8 mouse cellular contexts compared by ENCODE assay signal in genomic region chr17:56990115-56990746, GRCm38 (mm10). TPM values are rescaled to one million over a fixed set of nuclear protein-coding genes. Genes with fewer than 3 reads are reported as not detected.
DNase-seq lines count a peak whose midpoint lies in the region; ATAC-seq and TF ChIP-seq lines count a peak whose summit lies in the region.

TSS of gene Clpp (plus strand) at chr17:56990305.

- DNase-seq in CH12.LX (ENCODE audit: extremely low read depth), result peak; percentile 98
- peak; percentile 97 for DNase-seq in c-Kit-positive CD71-positive TER-119-negative erythroid progenitor cells, embryonic 14.5 days (ENCODE audit: low read depth)
- DNase-seq in forebrain, embryonic 11.5 days (ENCODE audit: low spot score), result peak; percentile 95
- peak; percentile 98 for DNase-seq in kidney, postnatal 36 days
- peak; percentile 98 for DNase-seq in telencephalon, adult 2 months (ENCODE audit: low read depth, low spot score)

- under 1% methylated on average over 52 of the region's 52 CpGs for whole genome bisulfite sequencing in forebrain, embryonic 11.5 days
- under 1% methylated on average over 52 of the region's 52 CpGs for WGBS in heart, embryonic 16.5 days
- under 1% methylated on average over 52 of the region's 52 CpGs for WGBS in liver, embryonic 15.5 days (ENCODE audit: insufficient replicate concordance)
- WGBS in neural tube, embryonic 12.5 days, result under 1% methylated on average over 52 of the region's 52 CpGs

- no peaks in the 10 kb centered on the region for H3K9me3 ChIP-seq in CH12.LX (replicated peaks; ENCODE audit: low read length)
- no peaks in the 10 kb centered on the region for H3K9me3 ChIP-seq in forebrain, embryonic 11.5 days (ENCODE audit: control insufficient read depth, low read length)
- no peaks in the 10 kb centered on the region for H3K9me3 ChIP-seq in heart, embryonic 16.5 days (replicated peaks; ENCODE audit: control insufficient read depth, low read length)
- no peaks in the 10 kb centered on the region for H3K9me3 ChIP-seq in liver, embryonic 15.5 days (replicated peaks)
- no peaks in the 10 kb centered on the region for H3K9me3 ChIP-seq in neural tube, embryonic 12.5 days

- peak within 1 kb of the TSS; percentile 35 for H3K27ac ChIP-seq in CH12.LX (ENCODE audit: insufficient read depth, low read depth)
- H3K27ac ChIP-seq in forebrain, embryonic 11.5 days (ENCODE audit: low read depth, low read length), result peak within 1 kb of the TSS; percentile 41; the same call in 1 of the 2 replicates
- H3K27ac ChIP-seq in heart, embryonic 16.5 days (ENCODE audit: low read length), result peak within 1 kb of the TSS; percentile 81
- H3K27ac ChIP-seq in liver, embryonic 15.5 days (replicated peaks), result peak within 1 kb of the TSS; percentile 69
- H3K27ac ChIP-seq in neural tube, embryonic 12.5 days, result no peak within 1 kb of the TSS

- peaks cover 23% of the 10 kb centered on the region for H3K79me2 ChIP-seq in CH12.LX (replicated peaks; ENCODE audit: control insufficient read depth, extremely low read depth, insufficient read depth, poor library complexity, severe bottlenecking)

- H3K4me2 ChIP-seq in CH12.LX (ENCODE audit: insufficient read depth, low read depth, poor library complexity, severe bottlenecking), result peak within 1 kb of the TSS; percentile 87
- peak within 1 kb of the TSS; percentile 77 for H3K4me2 ChIP-seq in forebrain, embryonic 11.5 days (ENCODE audit: low read depth, low read length, severe bottlenecking)
- peak within 1 kb of the TSS; percentile 92 for H3K4me2 ChIP-seq in heart, embryonic 16.5 days (ENCODE audit: low read depth, low read length)
- peak within 1 kb of the TSS; percentile 88 for H3K4me2 ChIP-seq in liver, embryonic 15.5 days
- peak within 1 kb of the TSS; percentile 71 for H3K4me2 ChIP-seq in neural tube, embryonic 12.5 days (replicated peaks)

- in situ Hi-C loops in CH12.LX (cut with MboI; ENCODE audit: low pct_ligation_motif_present, low pct_unique_long_range_greater_than_20kb, low sequenced_read_pairs), result loop anchor here (10.0 kb wide), 2 partner anchors 215 to 345 kb away; no protein-coding TSS in a partner anchor

- dilution Hi-C loops in CH12.LX (cut with MboI; ENCODE audit: extremely low pct_ligation_motif_present, extremely low pct_unique_long_range_greater_than_20kb, low sequenced_read_pairs), result no loop called here

- peak; percentile 95 for ATAC-seq in forebrain, embryonic 11.5 days (replicated peaks; ENCODE audit: low FRiP score)
- ATAC-seq in heart, embryonic 16.5 days (replicated peaks; ENCODE audit: extremely low read depth, insufficient read depth, low FRiP score), result peak; percentile 96
- ATAC-seq in liver, embryonic 15.5 days (ENCODE audit: insufficient read depth), result peak; percentile 96
- ATAC-seq in neural tube, embryonic 12.5 days (ENCODE audit: low FRiP score, low read depth), result peak; percentile 96

- TF ChIP-seq POLR2A in CH12.LX (IDR thresholded peaks at IDR 0.05; ENCODE audit: low read depth, low read length), result peak; percentile 91

- no peak for TF ChIP-seq CTCF in CH12.LX (conservative IDR thresholded peaks at IDR 0.05 in 1 of 2, IDR thresholded peaks at IDR 0.05 in 1 of 2; ENCODE audit: low read depth in 2 of 2, low read length in 2 of 2)

- no peaks in the 10 kb centered on the region for H3K27me3 ChIP-seq in CH12.LX (replicated peaks)
- no peaks in the 10 kb centered on the region for H3K27me3 ChIP-seq in forebrain, embryonic 11.5 days (ENCODE audit: control insufficient read depth, insufficient read depth, low read length)
- H3K27me3 ChIP-seq in heart, embryonic 16.5 days (ENCODE audit: control insufficient read depth, insufficient read depth, low read length), result no peaks in the 10 kb centered on the region
- H3K27me3 ChIP-seq in liver, embryonic 15.5 days, result no peaks in the 10 kb centered on the region
- H3K27me3 ChIP-seq in neural tube, embryonic 12.5 days (replicated peaks), result no peaks in the 10 kb centered on the region

- TF ChIP-seq RAD21 in CH12.LX (IDR thresholded peaks at IDR 0.05; ENCODE audit: low read depth, low read length), result no peak

- peaks cover 28 to 37% of the 10 kb centered on the region in 2 experiments for H3K36me3 ChIP-seq in CH12.LX (replicated peaks in 1 of 2; ENCODE audit: control insufficient read depth in 1 of 2, insufficient read depth in 1 of 2, low read length in 1 of 2)
- H3K36me3 ChIP-seq in forebrain, embryonic 11.5 days (ENCODE audit: control insufficient read depth, insufficient read depth, low read length), result peaks cover 13% of the 10 kb centered on the region; the same call in 1 of the 2 replicates
- H3K36me3 ChIP-seq in heart, embryonic 16.5 days (ENCODE audit: control insufficient read depth, insufficient read depth), result peaks cover 23% of the 10 kb centered on the region
- H3K36me3 ChIP-seq in liver, embryonic 15.5 days (replicated peaks), result peaks cover 36% of the 10 kb centered on the region
- peaks cover 31% of the 10 kb centered on the region for H3K36me3 ChIP-seq in neural tube, embryonic 12.5 days

- H3K4me3 ChIP-seq in CH12.LX (replicated peaks in 1 of 3; ENCODE audit: low read depth in 2 of 3, low read length in 2 of 3, poor library complexity in 1 of 3), result peak within 1 kb of the TSS; percentile 89 to 92 (median 92)
- peak within 1 kb of the TSS; percentile 82 for H3K4me3 ChIP-seq in forebrain, embryonic 11.5 days (ENCODE audit: low read depth, low read length)
- peak within 1 kb of the TSS; percentile 90 for H3K4me3 ChIP-seq in heart, embryonic 16.5 days (ENCODE audit: low read length)
- H3K4me3 ChIP-seq in liver, embryonic 15.5 days (replicated peaks), result peak within 1 kb of the TSS; percentile 77
- H3K4me3 ChIP-seq in neural tube, embryonic 12.5 days, result peak within 1 kb of the TSS; percentile 84

- peaks cover 7 to 19% of the 10 kb centered on the region in 2 experiments; a peak in 3 of 4 replicates for H3K4me1 ChIP-seq in CH12.LX (ENCODE audit: control insufficient read depth in 1 of 2, insufficient read depth in 2 of 2)
- peaks cover 4% of the 10 kb centered on the region for H3K4me1 ChIP-seq in forebrain, embryonic 11.5 days (replicated peaks; ENCODE audit: control insufficient read depth, insufficient read depth, low read length)
- H3K4me1 ChIP-seq in heart, embryonic 16.5 days (ENCODE audit: control insufficient read depth, insufficient read depth, low read length), result peaks cover 6% of the 10 kb centered on the region
- peaks cover 24% of the 10 kb centered on the region for H3K4me1 ChIP-seq in liver, embryonic 15.5 days (replicated peaks)
- peaks cover 7% of the 10 kb centered on the region for H3K4me1 ChIP-seq in neural tube, embryonic 12.5 days

- TF ChIP-seq EP300 in CH12.LX (IDR thresholded peaks at IDR 0.05; ENCODE audit: low read length), result no peak

- H3K9ac ChIP-seq in CH12.LX (ENCODE audit: insufficient read depth, low read depth), result peak within 1 kb of the TSS; percentile 67
- H3K9ac ChIP-seq in forebrain, embryonic 11.5 days (ENCODE audit: low read length), result peak within 1 kb of the TSS; percentile 87
- H3K9ac ChIP-seq in heart, embryonic 16.5 days (ENCODE audit: low read length), result peak within 1 kb of the TSS; percentile 93
- peak within 1 kb of the TSS; percentile 71 for H3K9ac ChIP-seq in liver, embryonic 15.5 days
- peak within 1 kb of the TSS; percentile 75 for H3K9ac ChIP-seq in neural tube, embryonic 12.5 days

TF ChIP-seq in CH12.LX, 34 proteins besides CTCF, POLR2A, EP300 and RAD21 (continues in another document):
- TF ChIP-seq GABPA (IDR thresholded peaks at IDR 0.05; ENCODE audit: insufficient replicate concordance, low read depth, low read length) (peak; percentile 74; the same call in 1 of the 2 replicates), JUND (conservative IDR thresholded peaks at IDR 0.05; ENCODE audit: low read depth, low read length) (no peak), USF1 (IDR thresholded peaks at IDR 0.05; ENCODE audit: low read depth, low read length) (peak; percentile 74), ETS1 (conservative IDR thresholded peaks at IDR 0.05; ENCODE audit: low read depth, low read length) (no peak), NELFE (IDR thresholded peaks at IDR 0.05; ENCODE audit: low read depth, low read length) (peak; percentile 80), TCF12 (IDR thresholded peaks at IDR 0.05; ENCODE audit: low read depth, low read length) (peak; percentile 73; the same call in 1 of the 2 replicates), POLR2AphosphoS2 (IDR thresholded peaks at IDR 0.05; ENCODE audit: low read depth, low read length) (peak; percentile 48; the same call in 1 of the 2 replicates), ZNF384 (IDR thresholded peaks at IDR 0.05; ENCODE audit: low read depth, low read length) (no peak), BHLHE40 (IDR thresholded peaks at IDR 0.05; ENCODE audit: low read depth, low read length) (peak; percentile 39), MEF2A (IDR thresholded peaks at IDR 0.05; ENCODE audit: borderline replicate concordance, low read depth, low read length) (peak; percentile 27; the same call in 1 of the 2 replicates), MYC (IDR thresholded peaks at IDR 0.05; ENCODE audit: low read depth, low read length) (peak; percentile 77), MAX (IDR thresholded peaks at IDR 0.05; ENCODE audit: low read length) (peak; percentile 74; the same call in 1 of the 2 replicates), ZC3H11A (IDR thresholded peaks at IDR 0.05; ENCODE audit: low read depth, low read length) (no peak), JUN (IDR thresholded peaks at IDR 0.05; ENCODE audit: insufficient read depth, low read depth, low read length) (no peak), ELF1 (IDR thresholded peaks at IDR 0.05; ENCODE audit: low read depth, low read length) (peak; percentile 98), MXI1 (IDR thresholded peaks at IDR 0.05; ENCODE audit: low read depth, low read length) (peak; percentile 93), ZMIZ1 (IDR thresholded peaks at IDR 0.05; ENCODE audit: low read depth, low read length) (peak; percentile 58), KAT2A (IDR thresholded peaks at IDR 0.05; ENCODE audit: insufficient replicate concordance, low read length) (peak; percentile 96; the same call in 1 of the 2 replicates), TBP (conservative IDR thresholded peaks at IDR 0.05; ENCODE audit: low read depth, low read length) (peak; percentile 62; the same call in 1 of the 2 replicates), CHD2 (IDR thresholded peaks at IDR 0.05; ENCODE audit: low read length) (peak; percentile 83), USF2 (conservative IDR thresholded peaks at IDR 0.05; ENCODE audit: low read depth, low read length) (0 out of 2 replicates have a peak, but pooled peaks have one; percentile 3)

RNA-seq across cellular contexts. Expression of gene Clpp, which starts in this region (rescaled TPM):
- total RNA-seq in CH12.LX (2012; rRNA removed) (166 and 169 TPM in 2 replicates), CH12.LX (2014; rRNA removed) (114 and 120 TPM in 2 replicates)
- 115 and 117 TPM in 2 replicates for polyA plus RNA-seq in CH12.LX (2012; ENCODE audit: insufficient read length, low read depth)
- 151 and 166 TPM in 2 replicates for polyA plus RNA-seq in forebrain, embryonic 11.5 days (2014; fragmentation: Nextera tagmentation; extraction: Ambion mirVana)
- 117 and 129 TPM in 2 replicates for polyA plus RNA-seq in heart, embryonic 16.5 days (2015; fragmentation: Nextera tagmentation; extraction: Ambion mirVana)
- 67.8 and 75.8 TPM in 2 replicates for polyA plus RNA-seq in liver, embryonic 15.5 days (2015; fragmentation: Nextera tagmentation; extraction: Ambion mirVana)
- polyA plus RNA-seq in neural tube, embryonic 12.5 days (2016; fragmentation: Nextera tagmentation; extraction: Ambion mirVana), result 134 and 152 TPM in 2 replicates
